8 mouse cellular contexts compared by ENCODE assay signal in genomic region chr7:99381214-99382087, GRCm38 (mm10). TPM values are rescaled to one million over a fixed set of nuclear protein-coding genes. Genes with fewer than 3 reads are reported as not detected.
DNase-seq lines count a peak whose midpoint lies in the region; ATAC-seq and TF ChIP-seq lines count a peak whose summit lies in the region.

Gene Gdpd5, plus strand, starts transcription at chr7:99381414.

- DNase-seq in CD8-positive naive resting alpha-beta T cell, adult 2 months (ENCODE audit: low read depth in 2 of 2, low spot score in 2 of 2) = peak; percentile 97 to 99
- DNase-seq in c-Kit-positive CD71-negative TER-119-negative erythroid progenitor cells, embryonic 14.5 days (ENCODE audit: low read depth) = peak; percentile 96
- DNase-seq in forebrain, embryonic 10.5 days (ENCODE audit: extremely low spot score, low spot score) = peak; percentile 99
- peak; percentile 98 to 99 for DNase-seq in kidney, postnatal 25 days
- peak; percentile 80 to 86 (median 81) for DNase-seq in liver, embryonic 14.5 days (ENCODE audit: low read depth in 3 of 3, low spot score in 3 of 3)
- DNase-seq in neural tube, embryonic 11.5 days (ENCODE audit: low spot score) = peak; percentile 100
- peak; percentile 100 for DNase-seq in stomach, postnatal 0 days (ENCODE audit: low spot score)

- no peak for TF ChIP-seq CTCF in liver, embryonic 14.5 days (IDR thresholded peaks at IDR 0.05; ENCODE audit: low read depth)
- no peak for TF ChIP-seq CTCF in stomach, postnatal 0 days (IDR thresholded peaks at IDR 0.05; ENCODE audit: low read depth)

- peak within 1 kb of the TSS; percentile 89 for H3K4me2 ChIP-seq in heart, embryonic 15.5 days
- peak within 1 kb of the TSS; percentile 80 for H3K4me2 ChIP-seq in liver, embryonic 14.5 days (ENCODE audit: low read depth)
- peak within 1 kb of the TSS; percentile 83 for H3K4me2 ChIP-seq in neural tube, embryonic 11.5 days (ENCODE audit: low read depth)
- H3K4me2 ChIP-seq in stomach, postnatal 0 days (replicated peaks; ENCODE audit: low read depth) = peak within 1 kb of the TSS; percentile 94

- peaks cover 28% of the 10 kb centered on the region for H3K27me3 ChIP-seq in forebrain, embryonic 10.5 days (ENCODE audit: poor library complexity, severe bottlenecking)
- no peaks in the 10 kb centered on the region for H3K27me3 ChIP-seq in heart, embryonic 15.5 days
- H3K27me3 ChIP-seq in liver, embryonic 14.5 days (ENCODE audit: control insufficient read depth, insufficient read depth, low read length) = peaks cover 15% of the 10 kb centered on the region
- H3K27me3 ChIP-seq in neural tube, embryonic 11.5 days (ENCODE audit: control insufficient read depth, insufficient read depth, low read length) = no peaks in the 10 kb centered on the region
- no peaks in the 10 kb centered on the region for H3K27me3 ChIP-seq in stomach, postnatal 0 days (ENCODE audit: control insufficient read depth, insufficient read depth, low read length)

- no peak for TF ChIP-seq EP300 in liver, embryonic 14.5 days (IDR thresholded peaks at IDR 0.05; ENCODE audit: low read depth)
- TF ChIP-seq EP300 in stomach, postnatal 0 days (optimal IDR thresholded peaks at IDR 0.05) = no peak

- H3K4me3 ChIP-seq in forebrain, embryonic 10.5 days = peak within 1 kb of the TSS; percentile 74
- peak within 1 kb of the TSS; percentile 80 for H3K4me3 ChIP-seq in heart, embryonic 15.5 days
- H3K4me3 ChIP-seq in liver, embryonic 14.5 days (ENCODE audit: insufficient read depth in 1 of 2, low read depth in 2 of 2, low read length in 2 of 2) = peak within 1 kb of the TSS; percentile 46 to 54
- peak within 1 kb of the TSS; percentile 63 for H3K4me3 ChIP-seq in neural tube, embryonic 11.5 days (ENCODE audit: low read depth, low read length)
- H3K4me3 ChIP-seq in stomach, postnatal 0 days (ENCODE audit: low read depth, low read length) = peak within 1 kb of the TSS; percentile 63

- under 1% methylated on average over 72 of the region's 73 CpGs for WGBS in forebrain, embryonic 10.5 days
- WGBS in heart, embryonic 15.5 days = under 1% methylated on average over 72 of the region's 73 CpGs
- WGBS in liver, embryonic 14.5 days (ENCODE audit: insufficient replicate concordance) = under 1% methylated on average over 72 of the region's 73 CpGs
- WGBS in neural tube, embryonic 11.5 days = under 1% methylated on average over 66 of the region's 73 CpGs
- WGBS in stomach, postnatal 0 days = under 1% methylated on average over 69 of the region's 73 CpGs

- peak within 1 kb of the TSS; percentile 87 for H3K9ac ChIP-seq in heart, embryonic 15.5 days
- H3K9ac ChIP-seq in liver, embryonic 14.5 days (replicated peaks) = peak within 1 kb of the TSS; percentile 47
- peak within 1 kb of the TSS; percentile 80 for H3K9ac ChIP-seq in neural tube, embryonic 11.5 days (ENCODE audit: low read length)
- peak within 1 kb of the TSS; percentile 76 for H3K9ac ChIP-seq in stomach, postnatal 0 days (ENCODE audit: low read length)

- H3K36me3 ChIP-seq in forebrain, embryonic 10.5 days (replicated peaks) = no peaks in the 10 kb centered on the region
- H3K36me3 ChIP-seq in heart, embryonic 15.5 days = no peaks in the 10 kb centered on the region
- H3K36me3 ChIP-seq in liver, embryonic 14.5 days (replicated peaks; ENCODE audit: control insufficient read depth, insufficient read depth, low read depth) = no peaks in the 10 kb centered on the region
- no peaks in the 10 kb centered on the region for H3K36me3 ChIP-seq in neural tube, embryonic 11.5 days (ENCODE audit: control insufficient read depth, insufficient read depth, low read length)
- H3K36me3 ChIP-seq in stomach, postnatal 0 days (ENCODE audit: control insufficient read depth, insufficient read depth, low read length) = no peaks in the 10 kb centered on the region

- no peaks in the 10 kb centered on the region for H3K9me3 ChIP-seq in forebrain, embryonic 10.5 days
- no peaks in the 10 kb centered on the region for H3K9me3 ChIP-seq in heart, embryonic 15.5 days (replicated peaks)
- no peaks in the 10 kb centered on the region for H3K9me3 ChIP-seq in liver, embryonic 14.5 days (ENCODE audit: control insufficient read depth, low read length)
- peaks cover 4% of the 10 kb centered on the region; the same call in 1 of the 2 replicates for H3K9me3 ChIP-seq in neural tube, embryonic 11.5 days (ENCODE audit: control insufficient read depth, low read length)
- H3K9me3 ChIP-seq in stomach, postnatal 0 days (ENCODE audit: control insufficient read depth, low read length) = no peaks in the 10 kb centered on the region

- peak; percentile 96 for ATAC-seq in heart, embryonic 15.5 days (replicated peaks; ENCODE audit: insufficient number of reproducible peaks, insufficient read depth, low FRiP score, low read depth)
- peak; percentile 93 for ATAC-seq in liver, embryonic 14.5 days (ENCODE audit: insufficient read depth)
- peak; percentile 95 for ATAC-seq in neural tube, embryonic 11.5 days (ENCODE audit: insufficient read depth, low FRiP score, low TSS enrichment)
- peak; percentile 97 for ATAC-seq in stomach, postnatal 0 days (ENCODE audit: low FRiP score, low TSS enrichment)

- H3K27ac ChIP-seq in forebrain, embryonic 10.5 days = peak within 1 kb of the TSS; percentile 98
- peak within 1 kb of the TSS; percentile 94 for H3K27ac ChIP-seq in heart, embryonic 15.5 days
- no peak within 1 kb of the TSS for H3K27ac ChIP-seq in liver, embryonic 14.5 days
- H3K27ac ChIP-seq in neural tube, embryonic 11.5 days (ENCODE audit: low read depth, low read length) = peak within 1 kb of the TSS; percentile 92
- H3K27ac ChIP-seq in stomach, postnatal 0 days (replicated peaks) = peak within 1 kb of the TSS; percentile 92

- peaks cover 79% of the 10 kb centered on the region for H3K4me1 ChIP-seq in forebrain, embryonic 10.5 days
- peaks cover 65% of the 10 kb centered on the region for H3K4me1 ChIP-seq in heart, embryonic 15.5 days (replicated peaks)
- peaks cover 3 to 5% of the 10 kb centered on the region in 2 experiments for H3K4me1 ChIP-seq in liver, embryonic 14.5 days (replicated peaks; ENCODE audit: control insufficient read depth in 2 of 2, insufficient read depth in 2 of 2, low read length in 1 of 2)
- H3K4me1 ChIP-seq in neural tube, embryonic 11.5 days (ENCODE audit: control insufficient read depth, insufficient read depth, low read length) = peaks cover 34% of the 10 kb centered on the region
- H3K4me1 ChIP-seq in stomach, postnatal 0 days (replicated peaks; ENCODE audit: control insufficient read depth, insufficient read depth) = peaks cover 5% of the 10 kb centered on the region

RNA-seq across cellular contexts. Expression of gene Gdpd5, which starts in this region (rescaled TPM):
- 12.7 and 15.9 TPM in 2 replicates for polyA plus RNA-seq in forebrain, embryonic 10.5 days (2016; fragmentation: Nextera tagmentation; extraction: Ambion mirVana)
- polyA plus RNA-seq in heart, embryonic 15.5 days (2015; fragmentation: Nextera tagmentation; extraction: Ambion mirVana) = 20.8 and 26.1 TPM in 2 replicates
- polyA plus RNA-seq in liver, embryonic 14.5 days (2012; rRNA removed) = 0.81 and 0.90 TPM in 2 replicates
- 0.85 and 0.94 TPM in 2 replicates for polyA plus RNA-seq in liver, embryonic 14.5 days (2014; fragmentation: Nextera tagmentation; extraction: Ambion mirVana)
- polyA plus RNA-seq in neural tube, embryonic 11.5 days (2014; fragmentation: Nextera tagmentation; extraction: Ambion mirVana) = 32.5 and 39.9 TPM in 2 replicates
- 8.1 and 9.1 TPM in 2 replicates for polyA plus RNA-seq in stomach, postnatal 0 days (2015; fragmentation: Nextera tagmentation; extraction: Ambion mirVana)

Comparison
In these comparisons a context has a peak if more than half of its experiments do, and no peak if none do; other contexts are left out.
1. Peak in DNase-seq, ATAC-seq, H3K4me3 ChIP-seq, H3K9ac ChIP-seq and H3K4me2 ChIP-seq in liver, embryonic 14.5 days; RNA of the gene not detected or under 1 TPM.